8 mouse cellular contexts compared by ENCODE assay signal in genomic region chr13:99124894-99125570, GRCm38 (mm10). TPM values are rescaled to one million over a fixed set of nuclear protein-coding genes. Genes with fewer than 3 reads are reported as not detected.
DNase-seq lines count a peak whose midpoint lies in the region; ATAC-seq and TF ChIP-seq lines count a peak whose summit lies in the region.

No protein-coding gene starts in this region.

- no peaks in the 10 kb centered on the region for H3K27me3 ChIP-seq in midbrain, postnatal 0 days (ENCODE audit: insufficient read depth, low read length)
- no peaks in the 10 kb centered on the region for H3K27me3 ChIP-seq in midbrain, embryonic 15.5 days (replicated peaks)
- H3K27me3 ChIP-seq in kidney, postnatal 0 days (ENCODE audit: insufficient read depth, low read length), result no peaks in the 10 kb centered on the region
- H3K27me3 ChIP-seq in stomach, embryonic 15.5 days (replicated peaks), result no peaks in the 10 kb centered on the region
- no peaks in the 10 kb centered on the region for H3K27me3 ChIP-seq in midbrain, embryonic 16.5 days (ENCODE audit: control insufficient read depth, insufficient read depth, low read depth, low read length)

- H3K4me1 ChIP-seq in midbrain, postnatal 0 days (ENCODE audit: insufficient read depth, low read length), result no peaks in the 10 kb centered on the region
- no peaks in the 10 kb centered on the region for H3K4me1 ChIP-seq in midbrain, embryonic 15.5 days
- H3K4me1 ChIP-seq in kidney, postnatal 0 days (replicated peaks; ENCODE audit: insufficient read depth, low read length), result peaks cover 9% of the 10 kb centered on the region; the same call in 1 of the 2 replicates
- peaks cover 11% of the 10 kb centered on the region; the same call in 1 of the 2 replicates for H3K4me1 ChIP-seq in stomach, embryonic 15.5 days
- no peaks in the 10 kb centered on the region for H3K4me1 ChIP-seq in midbrain, embryonic 16.5 days (ENCODE audit: control insufficient read depth, insufficient read depth, low read length)

- no peaks in the 10 kb centered on the region for H3K9me3 ChIP-seq in midbrain, postnatal 0 days (ENCODE audit: low read length)
- H3K9me3 ChIP-seq in midbrain, embryonic 15.5 days, result no peaks in the 10 kb centered on the region
- H3K9me3 ChIP-seq in kidney, postnatal 0 days (replicated peaks; ENCODE audit: low read length), result no peaks in the 10 kb centered on the region
- no peaks in the 10 kb centered on the region for H3K9me3 ChIP-seq in stomach, embryonic 15.5 days
- no peaks in the 10 kb centered on the region for H3K9me3 ChIP-seq in midbrain, embryonic 16.5 days (replicated peaks; ENCODE audit: control insufficient read depth, low read length, poor library complexity, severe bottlenecking)

- no peaks in the 10 kb centered on the region for H3K36me3 ChIP-seq in midbrain, postnatal 0 days (ENCODE audit: insufficient read depth, low read length)
- H3K36me3 ChIP-seq in midbrain, embryonic 15.5 days (replicated peaks), result no peaks in the 10 kb centered on the region
- no peaks in the 10 kb centered on the region for H3K36me3 ChIP-seq in kidney, postnatal 0 days (ENCODE audit: insufficient read depth, low read length)
- H3K36me3 ChIP-seq in stomach, embryonic 15.5 days, result no peaks in the 10 kb centered on the region
- H3K36me3 ChIP-seq in midbrain, embryonic 16.5 days (ENCODE audit: control insufficient read depth, insufficient read depth, low read length), result no peaks in the 10 kb centered on the region

- H3K27ac ChIP-seq in midbrain, postnatal 0 days (ENCODE audit: low read depth, low read length), result no peak overlapping the region
- no peak overlapping the region for H3K27ac ChIP-seq in midbrain, embryonic 15.5 days
- peak overlapping the region; percentile 70 for H3K27ac ChIP-seq in kidney, postnatal 0 days
- peak overlapping the region; percentile 48; the same call in 1 of the 2 replicates for H3K27ac ChIP-seq in stomach, embryonic 15.5 days
- H3K27ac ChIP-seq in midbrain, embryonic 16.5 days (ENCODE audit: low read length), result no peak overlapping the region

- WGBS in midbrain, postnatal 0 days, result 76% methylated on average over 10 of the region's 10 CpGs
- WGBS in midbrain, embryonic 15.5 days, result 74% methylated on average over 10 of the region's 10 CpGs
- WGBS in kidney, postnatal 0 days, result 50% methylated on average over 10 of the region's 10 CpGs
- 50% methylated on average over 10 of the region's 10 CpGs for WGBS in stomach, embryonic 15.5 days
- WGBS in midbrain, embryonic 16.5 days, result 71% methylated on average over 10 of the region's 10 CpGs

- no peak overlapping the region for H3K4me2 ChIP-seq in midbrain, postnatal 0 days (ENCODE audit: low read depth, low read length, poor library complexity, severe bottlenecking)
- H3K4me2 ChIP-seq in midbrain, embryonic 15.5 days, result no peak overlapping the region
- no peak overlapping the region for H3K4me2 ChIP-seq in kidney, postnatal 0 days (ENCODE audit: low read length)
- H3K4me2 ChIP-seq in stomach, embryonic 15.5 days, result no peak overlapping the region
- no peak overlapping the region for H3K4me2 ChIP-seq in midbrain, embryonic 16.5 days (ENCODE audit: low read length)

- no peak overlapping the region for H3K4me3 ChIP-seq in midbrain, postnatal 0 days (ENCODE audit: low read depth, low read length)
- H3K4me3 ChIP-seq in midbrain, embryonic 15.5 days, result no peak overlapping the region
- no peak overlapping the region for H3K4me3 ChIP-seq in kidney, postnatal 0 days (replicated peaks; ENCODE audit: low read depth, low read length)
- H3K4me3 ChIP-seq in stomach, embryonic 15.5 days (replicated peaks), result no peak overlapping the region
- no peak overlapping the region for H3K4me3 ChIP-seq in midbrain, embryonic 16.5 days (ENCODE audit: low read depth, low read length)

- H3K9ac ChIP-seq in midbrain, postnatal 0 days (replicated peaks; ENCODE audit: low read length, poor library complexity, severe bottlenecking), result no peak overlapping the region
- no peak overlapping the region for H3K9ac ChIP-seq in midbrain, embryonic 15.5 days
- no peak overlapping the region for H3K9ac ChIP-seq in kidney, postnatal 0 days (ENCODE audit: low read depth, low read length)
- H3K9ac ChIP-seq in stomach, embryonic 15.5 days, result no peak overlapping the region
- H3K9ac ChIP-seq in midbrain, embryonic 16.5 days (ENCODE audit: low read depth, low read length), result no peak overlapping the region

- DNase-seq in midbrain, postnatal 0 days (ENCODE audit: low spot score), result peak; percentile 17
- peak; percentile 29 for DNase-seq in gastrocnemius, postnatal 10 days
- DNase-seq in kidney, postnatal 0 days (ENCODE audit: low spot score), result peak; percentile 86
- DNase-seq in cerebellum, adult 9-10 months, result no peak
- DNase-seq in left cerebral cortex, adult 18-20 months (ENCODE audit: low spot score in 2 of 2), result no peak

- ATAC-seq in midbrain, postnatal 0 days (ENCODE audit: low FRiP score), result no peak
- no peak for ATAC-seq in midbrain, embryonic 15.5 days (replicated peaks)
- ATAC-seq in kidney, postnatal 0 days (replicated peaks; ENCODE audit: low FRiP score, low read depth), result peak; percentile 60
- peak; percentile 52; the same call in 1 of the 2 replicates for ATAC-seq in stomach, embryonic 15.5 days (ENCODE audit: insufficient read depth, low FRiP score, low read depth)
- ATAC-seq in midbrain, embryonic 16.5 days, result no peak

- TF ChIP-seq CTCF in midbrain, postnatal 0 days (IDR thresholded peaks at IDR 0.05), result no peak
- no peak for TF ChIP-seq CTCF in kidney, postnatal 0 days (IDR thresholded peaks at IDR 0.05; ENCODE audit: low read depth)

RNA-seq across cellular contexts. Expression of gene Zfp366, which starts 59.6 kb away (rescaled TPM):
- 1.9 TPM in 2 replicates for total RNA-seq in midbrain, postnatal 0 days (2014; rRNA removed)
- 0.30 and 0.42 TPM in 2 replicates for polyA plus RNA-seq in midbrain, postnatal 0 days (2015; fragmentation: Nextera tagmentation; extraction: Ambion mirVana)
- polyA plus RNA-seq in midbrain, embryonic 15.5 days (2015; fragmentation: Nextera tagmentation; extraction: Ambion mirVana), result 0.81 and 0.89 TPM in 2 replicates
- total RNA-seq in gastrocnemius, postnatal 10 days (2021), result 1 to 10 TPM; 6.1 to 6.5 TPM
- polyA plus RNA-seq in kidney, postnatal 0 days (2015; fragmentation: Nextera tagmentation; extraction: Ambion mirVana), result 0.98 and 1.2 TPM in 2 replicates
- 0.57 and 0.68 TPM in 2 replicates for polyA plus RNA-seq in stomach, embryonic 15.5 days (2015; fragmentation: Nextera tagmentation; extraction: Ambion mirVana)
- polyA plus RNA-seq in midbrain, embryonic 16.5 days (2015; fragmentation: Nextera tagmentation; extraction: Ambion mirVana), result 0.73 and 0.85 TPM in 2 replicates
- total RNA-seq in left cerebral cortex, adult 18-20 months (2021), result 1 to 10 TPM; 3.2 to 3.3 TPM

Comparison
In these comparisons a context has a peak if more than half of its experiments do, and no peak if none do; other contexts are left out.
1. ATAC-seq: peak in kidney, postnatal 0 days (single experiment) and stomach, embryonic 15.5 days (single experiment); none in midbrain, postnatal 0 days (single experiment), midbrain, embryonic 15.5 days (single experiment) and midbrain, embryonic 16.5 days (single experiment).
2. DNase-seq: peak in midbrain, postnatal 0 days (single experiment), gastrocnemius, postnatal 10 days (single experiment) and kidney, postnatal 0 days (single experiment); none in cerebellum, adult 9-10 months (single experiment) and left cerebral cortex, adult 18-20 months (0 of 2).
3. H3K27ac ChIP-seq: peak in kidney, postnatal 0 days (single experiment) and stomach, embryonic 15.5 days (single experiment); none in midbrain, postnatal 0 days (single experiment), midbrain, embryonic 15.5 days (single experiment) and midbrain, embryonic 16.5 days (single experiment).